Mouse (Mus musculus): Measurements from ENCODE around the gene Sp7.

DNA sequence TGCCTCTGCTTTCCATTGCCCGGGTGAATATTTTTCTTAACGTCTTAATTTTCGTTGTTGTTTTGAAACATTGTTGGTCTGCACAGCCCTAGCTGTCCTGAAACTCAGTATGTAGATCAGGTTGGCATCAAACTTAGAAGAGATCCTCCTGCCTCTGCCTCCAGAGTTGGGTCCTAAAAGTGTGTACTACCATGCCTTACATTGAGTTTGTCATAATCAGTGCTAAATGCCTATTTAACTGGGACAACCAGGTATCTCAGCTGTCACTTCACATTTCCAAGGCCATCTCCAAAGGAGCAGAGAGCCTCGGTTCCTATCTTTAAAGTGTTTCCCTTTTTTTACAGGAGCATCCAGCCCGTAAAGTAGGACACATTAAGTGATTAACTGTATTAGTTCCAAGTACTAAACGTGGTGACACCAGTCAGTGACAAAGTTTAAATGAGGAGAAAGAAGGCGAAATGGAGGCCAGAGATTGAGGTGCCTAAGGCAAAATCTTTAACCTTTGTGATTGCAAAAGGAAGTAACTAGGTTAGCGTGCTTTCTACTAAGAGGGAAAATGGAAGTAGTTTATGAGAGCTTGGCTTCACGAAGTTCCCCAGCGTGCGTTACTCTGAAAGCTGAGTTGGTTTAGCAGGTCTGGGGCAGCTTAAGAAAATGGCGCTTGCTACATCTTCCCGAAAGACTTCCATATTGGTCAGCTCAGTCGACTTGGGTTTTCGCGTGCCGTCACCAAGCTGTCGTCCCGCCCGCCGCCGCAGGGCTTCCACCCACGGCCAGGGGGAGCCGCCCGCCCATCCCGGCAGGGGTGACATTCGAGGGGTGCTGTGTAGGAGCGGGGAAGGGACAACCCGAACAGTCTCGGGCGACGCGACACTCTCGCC lies 37.9 kb upstream of the Sp7 start:
- TF ChIP-seq POLR2A (IDR thresholded peaks at IDR 0.05; ENCODE audit: low read depth, low read length): no peak
- no peak; the same call in 1 of the 2 replicates for TF ChIP-seq CTCF (IDR thresholded peaks at IDR 0.05; ENCODE audit: extremely low read depth, insufficient read depth, insufficient read length, insufficient replicate concordance)
